Mouse (Mus musculus) MEL (cell line): Measurements from ENCODE around the gene Marf1.

Source experiments
- CHD1 ChIP-seq: IDR thresholded peaks from 2 replicates; pipeline ENCODE4 v1.6.1; 2012; ENCODE audit warnings: low read depth, mild to moderate bottlenecking, inconsistent platforms, low read length, improper control_type of control experiment
- CHD2 ChIP-seq: IDR thresholded peaks from 2 replicates; pipeline ENCODE4 v1.6.1; 2011; ENCODE audit warnings: low read length, improper control_type of control experiment
- CTCF ChIP-seq, 3 experiments: IDR thresholded peaks in 2 of 3; conservative IDR thresholded peaks in 1 of 3; 2 replicates each; pipeline ENCODE4 v1.5.1; 2011 to 2012; ENCODE audit warnings: low read length in 3 of 3, low read depth in 2 of 3, mild to moderate bottlenecking in 2 of 3, improper control_type of control experiment in 1 of 3, inconsistent platforms in 1 of 3, mixed read lengths in 1 of 3, moderate library complexity in 1 of 3; ENCODE audit not compliant: control insufficient read depth in 1 of 3, insufficient read depth in 1 of 3, poor library complexity in 1 of 3, severe bottlenecking in 1 of 3
- EP300 ChIP-seq, 2 experiments: IDR thresholded peaks; 2 replicates each; pipeline ENCODE4 v1.6.1; 2011; ENCODE audit warnings: improper control_type of control experiment in 2 of 2, low read length in 2 of 2, low read depth in 1 of 2, mild to moderate bottlenecking in 1 of 2
- GATA1 ChIP-seq: IDR thresholded peaks from 2 replicates; pipeline ENCODE4 v1.6.1; 2011; ENCODE audit warnings: low read depth, low read length, improper control_type of control experiment
- HCFC1 ChIP-seq: IDR thresholded peaks from 2 replicates; pipeline ENCODE4 v1.6.1; 2012; ENCODE audit warnings: low read depth, mild to moderate bottlenecking, inconsistent platforms, low read length, improper control_type of control experiment, moderate library complexity
- MAX ChIP-seq: IDR thresholded peaks from 2 replicates; pipeline ENCODE4 v1.6.1; 2011; ENCODE audit warnings: low read length, improper control_type of control experiment
- POLR2A ChIP-seq, 2 experiments: IDR thresholded peaks; 2 replicates each; pipeline ENCODE4 v1.6.1; 2011 to 2012; ENCODE audit warnings: low read length in 2 of 2, mild to moderate bottlenecking in 2 of 2, control low read depth in 1 of 2, improper control_type of control experiment in 1 of 2, low read depth in 1 of 2, moderate library complexity in 1 of 2; ENCODE audit not compliant: control insufficient read depth in 1 of 2, insufficient read depth in 1 of 2, poor library complexity in 1 of 2
- SMC3 ChIP-seq: IDR thresholded peaks from 2 replicates; pipeline ENCODE4 v1.6.1; 2011; ENCODE audit warnings: low read depth, low read length, improper control_type of control experiment
- TBP ChIP-seq: IDR thresholded peaks from 2 replicates; pipeline ENCODE4 v1.8.0; 2011; ENCODE audit warnings: low read depth, low read length, improper control_type of control experiment
- UBTF ChIP-seq: IDR thresholded peaks from 2 replicates; pipeline ENCODE4 v1.6.1; 2012; ENCODE audit warnings: low read depth, mild to moderate bottlenecking, inconsistent platforms, low read length, improper control_type of control experiment, moderate library complexity, borderline replicate concordance; ENCODE audit not compliant: insufficient read depth

DNA sequence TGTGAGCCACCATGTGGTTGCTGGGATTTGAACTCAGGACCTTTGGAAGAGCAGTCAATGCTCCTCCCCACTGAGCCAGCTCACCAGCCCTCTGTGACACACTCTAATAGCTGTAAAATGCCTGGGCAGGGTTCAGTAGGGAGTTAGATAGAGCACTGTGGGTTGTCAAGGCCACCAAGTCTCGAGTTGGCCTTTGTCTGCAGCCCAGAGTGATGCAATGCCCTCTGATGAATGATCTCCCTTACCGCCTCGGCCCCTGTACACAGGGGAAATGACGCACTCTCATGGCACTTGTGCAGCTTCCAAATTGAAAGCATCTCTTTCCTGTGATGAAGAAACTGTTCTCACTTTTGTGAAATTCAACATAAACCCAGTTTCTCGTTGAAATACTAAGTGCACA is 31.3 kb downstream of the Marf1 start:
- TF ChIP-seq MAX, result no peak
- TF ChIP-seq EP300 (IDR thresholded peaks at IDR 0.05; ENCODE audit: low read depth in 1 of 2, low read length in 2 of 2), result no peak
- TF ChIP-seq CHD2, result no peak
- no peak for TF ChIP-seq GATA1
- no peak for TF ChIP-seq UBTF
- TF ChIP-seq SMC3, result no peak
- TF ChIP-seq CTCF (IDR thresholded peaks at IDR 0.05 in 2 of 3, conservative IDR thresholded peaks at IDR 0.05 in 1 of 3; ENCODE audit: control insufficient read depth in 1 of 3, insufficient read depth in 1 of 3, low read depth in 2 of 3, low read length in 3 of 3, poor library complexity in 1 of 3, severe bottlenecking in 1 of 3), result no peak
- no peak for TF ChIP-seq POLR2A (IDR thresholded peaks at IDR 0.05; ENCODE audit: control insufficient read depth in 1 of 2, insufficient read depth in 1 of 2, low read depth in 1 of 2, low read length in 2 of 2, poor library complexity in 1 of 2)
- no peak for TF ChIP-seq CHD1
- TF ChIP-seq HCFC1, result no peak
- TF ChIP-seq TBP, result no peak
